Mouse (Mus musculus) brain, embryonic 14.5 days (tissue): ENCODE results near the gene Prdm16.

Experiments used
- CTCF ChIP-seq: fragments of 200-500 bp; IDR thresholded peaks from 2 replicates; pipeline ENCODE4 v1.5.1; 2012; ENCODE audit warnings: inconsistent platforms, mild to moderate bottlenecking, moderate library complexity, borderline replicate concordance; ENCODE audit not compliant: insufficient read depth, insufficient read length; ENCODE audit errors: extremely low read depth
- POLR2A ChIP-seq: fragments of 200-500 bp; IDR thresholded peaks from 2 replicates; pipeline ENCODE4 v1.6.1; 2012; ENCODE audit warnings: mild to moderate bottlenecking, inconsistent platforms, borderline replicate concordance; ENCODE audit not compliant: poor library complexity, insufficient read depth, insufficient read length, severe bottlenecking; ENCODE audit errors: extremely low read depth

GRCm38 (mm10) chr4:154496991-154497390 lies 139.7 kb downstream of the Prdm16 start:
- no peak for TF ChIP-seq CTCF
- no peak for TF ChIP-seq POLR2A
